Mouse (Mus musculus): Measurements from ENCODE around the gene Prm1.

Prm1 gene

GRCm38 (mm10) chr16:10783152-10783434 lies 22.5 kb downstream of the Prm1 start:
- DNase-seq (ENCODE audit: low read depth, low spot score): no peak

- DNase-seq (ENCODE audit: low read depth, low spot score): no peak
Observed at GRCm38 (mm10) chr16:10782377-10783151, 23.1 kb downstream of the Prm1 start.

- DNase-seq (ENCODE audit: low read depth, low spot score): no peak
Observed at GRCm38 (mm10) chr16:10781862-10782371, 23.7 kb downstream of the Prm1 start.

GRCm38 (mm10) chr16:10780631-10781120 lies 25.0 kb downstream of the Prm1 start:
- no peak for DNase-seq (ENCODE audit: low read depth, low spot score)

- DNase-seq (ENCODE audit: low read depth, low spot score): no peak
Observed at GRCm38 (mm10) chr16:10777579-10778160, 28.0 kb downstream of the Prm1 start.

GRCm38 (mm10) chr16:10776322-10776721 lies 29.3 kb downstream of the Prm1 start:
- DNase-seq (ENCODE audit: low read depth, low spot score): no peak

- DNase-seq (ENCODE audit: low read depth, low spot score): no peak
Observed at GRCm38 (mm10) chr16:10774726-10775125, 30.9 kb downstream of the Prm1 start.

- no peak for DNase-seq (ENCODE audit: low read depth, low spot score)
Observed at GRCm38 (mm10) chr16:10773543-10773942, 32.1 kb downstream of the Prm1 start.

- DNase-seq (ENCODE audit: low read depth, low spot score): no peak
Observed at GRCm38 (mm10) chr16:10771769-10772510, 33.7 kb downstream of the Prm1 start.

GRCm38 (mm10) chr16:10770531-10771325 lies 34.9 kb downstream of the Prm1 start:
- no peak for DNase-seq (ENCODE audit: low read depth, low spot score)

- DNase-seq (ENCODE audit: low read depth, low spot score): no peak
Observed at GRCm38 (mm10) chr16:10769661-10770060, 36.0 kb downstream of the Prm1 start.

- DNase-seq (ENCODE audit: low read depth, low spot score): no peak
Observed at GRCm38 (mm10) chr16:10768821-10769220, 36.8 kb downstream of the Prm1 start.

- DNase-seq (ENCODE audit: low read depth, low spot score): no peak
Observed at GRCm38 (mm10) chr16:10767158-10767557, 38.5 kb downstream of the Prm1 start.

- DNase-seq (ENCODE audit: low read depth, low spot score): no peak
Observed at GRCm38 (mm10) chr16:10764323-10764722, 41.3 kb downstream of the Prm1 start.

GRCm38 (mm10) chr16:10763540-10764264 lies 41.9 kb downstream of the Prm1 start:
- no peak for DNase-seq (ENCODE audit: low read depth, low spot score)

- DNase-seq (ENCODE audit: low read depth, low spot score): no peak
Observed at GRCm38 (mm10) chr16:10762569-10763180, 43.0 kb downstream of the Prm1 start.

- DNase-seq (ENCODE audit: low read depth, low spot score): no peak
Observed at GRCm38 (mm10) chr16:10761182-10761581, 44.5 kb downstream of the Prm1 start.

- DNase-seq (ENCODE audit: low read depth, low spot score): no peak
Observed at GRCm38 (mm10) chr16:10756168-10756567, 49.5 kb downstream of the Prm1 start.

- no peak for DNase-seq (ENCODE audit: low read depth, low spot score)
Observed at GRCm38 (mm10) chr16:10754521-10755296, 50.9 kb downstream of the Prm1 start.

- no peak for DNase-seq (ENCODE audit: low read depth, low spot score)
Observed at GRCm38 (mm10) chr16:10749824-10750223, 55.8 kb downstream of the Prm1 start.
